Mouse (Mus musculus) midbrain, embryonic 11.5 days (tissue): ENCODE measurements around the gene Cpne9. TPM values are rescaled to one million over a fixed set of nuclear protein-coding genes. Genes with fewer than 3 reads are reported as not detected.

Experiments
- polyA plus RNA-seq: library from polyadenylated mRNA; unstranded; fragments of >200 nt; fragmentation: Nextera tagmentation; extraction: Ambion mirVana; gene quantifications from 2 replicates; pipeline ENCODE4 v1.2.1, GENCODE M21; 2014

Gene Cpne9
- polyA plus RNA-seq, 1 experiment from 2014 or later: 0.08 TPM

Other genes with a start within 250 kb of the Cpne9 start
- gene Thumpd3, start 236.1 kb upstream of the Cpne9 start, polyA plus RNA-seq: 57.1 and 59.5 TPM in 2 replicates
- 75.0 and 75.5 TPM in 2 replicates for gene Setd5, start 204.9 kb upstream of the Cpne9 start, polyA plus RNA-seq
- 7.6 TPM in 2 replicates for gene Lhfpl4, start 86.9 kb upstream of the Cpne9 start, polyA plus RNA-seq
- gene Mtmr14, start 44.5 kb upstream of the Cpne9 start, polyA plus RNA-seq: 44.2 and 46.3 TPM in 2 replicates
- gene Brpf1, start 24.8 kb downstream of the Cpne9 start, polyA plus RNA-seq: 20.1 and 22.8 TPM in 2 replicates
- gene Ogg1, start 44.7 kb downstream of the Cpne9 start, polyA plus RNA-seq: 12.2 and 13.8 TPM in 2 replicates
- gene Camk1, start 61.7 kb downstream of the Cpne9 start, polyA plus RNA-seq: 61.6 and 65.4 TPM in 2 replicates
- gene Tada3, start 95.6 kb downstream of the Cpne9 start, polyA plus RNA-seq: 59.3 and 62.4 TPM in 2 replicates
- 188 and 208 TPM in 2 replicates for gene Arpc4, start 95.8 kb downstream of the Cpne9 start, polyA plus RNA-seq
- gene Ttll3, start 107.0 kb downstream of the Cpne9 start, polyA plus RNA-seq: 3.0 TPM in 2 replicates
- 26.6 and 32.0 TPM in 2 replicates for gene Rpusd3, start 137.0 kb downstream of the Cpne9 start, polyA plus RNA-seq
- gene Cidec, start 153.5 kb downstream of the Cpne9 start, polyA plus RNA-seq: not detected in 2 replicates
- 73.1 and 75.0 TPM in 2 replicates for gene Jagn1, start 160.3 kb downstream of the Cpne9 start, polyA plus RNA-seq
- 0.19 and 0.40 TPM in 2 replicates for gene Il17re, start 176.2 kb downstream of the Cpne9 start, polyA plus RNA-seq
- gene Il17rc, start 189.1 kb downstream of the Cpne9 start, polyA plus RNA-seq: 2.7 and 3.1 TPM in 2 replicates
- 29.2 and 29.9 TPM in 2 replicates for gene Creld1, start 201.0 kb downstream of the Cpne9 start, polyA plus RNA-seq
- gene Prrt3, start 219.6 kb downstream of the Cpne9 start, polyA plus RNA-seq: 0.97 and 1.1 TPM in 2 replicates
- gene Emc3, start 249.3 kb downstream of the Cpne9 start, polyA plus RNA-seq: 88.4 and 90.0 TPM in 2 replicates
- gene Fancd2, start 249.4 kb downstream of the Cpne9 start, polyA plus RNA-seq: 13.5 and 15.6 TPM in 2 replicates